Mouse (Mus musculus) adrenal gland, postnatal 10 days (tissue): ENCODE results near the gene Egln3. TPM values are rescaled to one million over a fixed set of nuclear protein-coding genes. Genes with fewer than 3 reads are reported as not detected.

Source experiments
- DNase-seq: peaks from one replicate; pipeline ENCODE4 v3.0.0; 2021; ENCODE audit warnings: mixed read lengths
- total RNA-seq, 2 experiments: library from RNA; stranded (reverse); gene quantifications; 2 replicates each; pipeline ENCODE4 v1.2.3; 2021

Egln3 gene
- total RNA-seq, 2 experiments from 2014 or later: 6.1 to 7.3 TPM

- DNase-seq: peak; percentile 35
These were observed 650 bp downstream of the Egln3 start for GRCm38 (mm10) chr12:54202765-54203655.

GRCm38 (mm10) chr12:54202276-54202675 is 1.4 kb downstream of the Egln3 start:
- no peak for DNase-seq

- no peak for DNase-seq
These were observed 2.8 kb downstream of the Egln3 start for GRCm38 (mm10) chr12:54200856-54201255.

DNA sequence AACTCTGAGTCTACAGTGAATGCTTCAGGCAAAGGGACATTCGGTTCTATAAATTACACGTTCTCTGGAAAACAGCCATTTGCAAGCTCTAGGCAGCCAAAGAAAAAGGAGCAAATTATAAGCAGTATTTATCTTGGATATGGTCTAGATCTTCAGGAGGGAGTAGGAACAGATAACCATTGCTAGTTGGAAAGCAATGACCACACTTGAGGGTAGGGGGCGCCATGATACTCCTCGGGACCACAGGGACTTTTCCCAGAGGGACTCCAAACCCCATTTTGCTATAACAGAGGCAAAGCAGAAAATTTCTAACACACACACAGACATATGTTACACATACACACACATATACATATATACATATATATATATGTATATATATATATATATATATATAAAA is 3.5 kb downstream of the Egln3 start:
- DNase-seq: peak; percentile 37

- DNase-seq: peak; percentile 34
These were observed 5.3 kb downstream of the Egln3 start for GRCm38 (mm10) chr12:54198282-54198918.

- no peak for DNase-seq
These were observed 5.8 kb downstream of the Egln3 start for GRCm38 (mm10) chr12:54197849-54198248.

GRCm38 (mm10) chr12:54197301-54197782 is 6.3 kb downstream of the Egln3 start:
- DNase-seq: no peak

GRCm38 (mm10) chr12:54196881-54197280 is 6.8 kb downstream of the Egln3 start:
- no peak for DNase-seq

DNA sequence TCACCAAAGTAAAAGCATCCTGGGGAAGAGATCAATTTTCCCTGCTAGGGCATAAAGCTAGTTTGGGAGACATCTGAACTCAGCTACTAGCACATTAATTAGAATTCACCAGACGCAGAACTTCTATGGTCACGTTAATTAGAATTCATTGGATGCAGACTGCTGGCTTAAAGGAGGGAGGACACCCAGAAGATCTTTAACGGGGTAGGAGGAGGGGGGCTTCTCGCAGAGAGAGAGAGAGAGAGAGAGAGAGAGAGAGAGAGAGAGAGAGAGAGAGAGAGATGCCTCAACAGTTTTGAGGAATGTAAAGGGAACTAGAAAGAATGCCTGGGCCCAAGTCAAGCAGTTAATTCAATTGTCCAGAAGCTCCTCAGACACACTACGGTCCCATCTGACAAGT is 9.5 kb downstream of the Egln3 start:
- DNase-seq: no peak

DNA sequence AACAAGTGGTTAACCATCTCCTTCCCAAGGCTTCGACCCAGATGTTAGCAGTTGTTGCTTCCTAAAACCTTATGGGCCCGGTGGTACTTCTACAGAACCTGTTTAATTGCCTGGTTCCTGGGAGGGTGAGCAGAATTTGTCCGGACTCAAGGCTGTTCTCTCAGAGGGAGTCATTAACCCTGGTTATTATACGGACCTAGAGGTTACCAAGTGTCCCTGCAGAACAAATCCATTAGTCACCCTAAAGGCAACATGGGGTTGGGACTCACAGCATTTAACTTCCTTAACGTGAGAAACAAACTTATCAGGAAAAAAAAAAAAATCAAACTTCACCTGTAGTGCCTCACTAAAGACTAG is 11.4 kb downstream of the Egln3 start:
- no peak for DNase-seq

GRCm38 (mm10) chr12:54191608-54192304 is 11.9 kb downstream of the Egln3 start:
- DNase-seq: peak; percentile 94

- DNase-seq: peak; percentile 45
These were observed 12.5 kb downstream of the Egln3 start for GRCm38 (mm10) chr12:54191181-54191580.

DNA sequence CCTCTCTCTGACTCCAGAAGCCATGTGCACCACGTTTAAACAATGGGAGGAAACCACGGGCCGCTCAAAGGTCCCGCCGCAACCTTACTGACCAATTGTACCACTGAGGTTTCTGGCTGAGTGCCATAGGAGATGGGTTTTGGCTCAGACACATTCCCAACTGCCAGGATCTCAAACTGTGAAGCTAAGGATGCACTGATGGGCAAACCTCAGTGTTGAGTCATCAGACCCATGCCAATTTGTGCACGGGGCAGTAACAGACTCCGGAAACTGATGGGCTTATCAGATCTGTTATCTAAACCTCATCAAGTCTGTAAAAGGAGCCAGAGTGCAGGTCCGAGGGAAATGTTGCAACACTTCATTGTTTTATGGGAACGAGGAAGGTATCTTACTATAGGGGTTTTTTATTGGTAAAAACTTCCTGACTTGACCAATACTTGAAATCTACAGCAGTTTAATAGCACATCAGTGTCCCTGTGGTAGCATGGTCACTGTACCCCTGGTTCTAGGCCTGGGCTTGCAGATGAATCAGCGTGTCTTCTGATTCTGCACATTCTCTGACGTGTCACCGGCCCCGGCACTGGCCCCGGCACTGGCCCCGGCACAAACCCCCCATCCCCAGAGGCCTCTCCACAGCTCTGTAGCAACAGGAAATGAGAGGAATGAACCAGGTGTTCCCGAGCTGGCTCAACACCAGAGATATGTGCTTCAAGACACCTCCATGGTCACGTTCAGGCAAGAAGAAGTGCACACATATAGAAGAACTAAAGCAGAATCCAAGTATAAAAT is 15.7 kb downstream of the Egln3 start:
- peak; percentile 36 for DNase-seq

GRCm38 (mm10) chr12:54186926-54187623 is 16.6 kb downstream of the Egln3 start:
- DNase-seq: no peak

DNA sequence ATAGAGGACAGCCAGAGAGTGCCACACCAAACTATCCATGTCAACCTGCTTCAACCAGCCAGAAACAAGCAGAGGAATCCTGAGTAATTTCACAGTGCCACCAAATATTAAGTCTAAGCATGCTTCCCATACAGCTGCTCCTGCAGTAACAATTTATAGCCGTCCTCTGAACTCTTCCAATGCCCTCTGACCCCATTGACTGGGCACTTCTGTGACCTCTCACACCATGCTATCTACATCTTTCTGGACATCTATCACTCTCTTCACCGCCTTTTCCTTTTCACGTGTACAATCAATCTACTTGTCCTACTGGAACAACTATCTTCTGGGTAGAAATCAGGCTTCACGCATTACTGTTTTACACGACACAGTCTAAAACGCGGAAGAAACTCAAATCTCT is 19.4 kb downstream of the Egln3 start:
- no peak for DNase-seq

DNA sequence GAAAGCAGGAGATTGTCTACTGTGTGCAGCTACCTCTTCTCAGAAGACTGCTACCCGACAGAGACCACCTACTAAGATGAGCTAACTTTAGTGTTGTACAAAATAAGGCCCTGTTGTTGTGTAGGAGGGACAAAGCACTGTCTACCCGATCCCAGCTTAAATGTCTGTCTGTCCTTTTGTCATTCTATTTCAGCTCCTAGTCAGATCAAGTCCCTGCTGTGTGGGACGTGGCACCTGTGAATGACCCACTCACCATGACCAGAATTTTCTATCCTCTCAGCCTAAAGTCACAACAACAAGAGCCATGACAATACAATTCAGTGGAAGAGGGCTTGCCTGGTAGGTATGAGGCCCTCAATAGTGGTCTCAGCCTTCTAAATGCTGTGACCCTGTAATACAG is 25.3 kb downstream of the Egln3 start:
- no peak for DNase-seq

DNA sequence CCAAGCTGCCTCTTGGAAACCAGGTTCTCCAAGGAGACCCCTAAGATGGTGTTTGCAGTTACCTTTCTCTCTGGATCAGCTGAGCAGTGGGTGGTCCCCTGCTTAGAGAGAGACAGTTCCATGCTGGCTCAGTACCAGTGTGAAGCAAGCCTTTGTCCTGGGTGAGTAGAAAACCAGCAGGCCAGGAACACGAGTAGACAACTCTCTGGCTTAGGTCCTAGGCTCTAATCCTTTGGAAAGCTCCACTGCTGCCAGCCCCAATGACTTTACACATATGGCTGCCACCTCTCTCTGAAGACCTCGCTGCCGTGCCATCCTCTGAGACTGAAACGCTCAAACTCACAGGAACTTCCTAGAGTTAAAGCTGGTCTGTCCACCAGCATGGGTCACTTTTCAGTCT is 34.9 kb downstream of the Egln3 start:
- no peak for DNase-seq

DNA sequence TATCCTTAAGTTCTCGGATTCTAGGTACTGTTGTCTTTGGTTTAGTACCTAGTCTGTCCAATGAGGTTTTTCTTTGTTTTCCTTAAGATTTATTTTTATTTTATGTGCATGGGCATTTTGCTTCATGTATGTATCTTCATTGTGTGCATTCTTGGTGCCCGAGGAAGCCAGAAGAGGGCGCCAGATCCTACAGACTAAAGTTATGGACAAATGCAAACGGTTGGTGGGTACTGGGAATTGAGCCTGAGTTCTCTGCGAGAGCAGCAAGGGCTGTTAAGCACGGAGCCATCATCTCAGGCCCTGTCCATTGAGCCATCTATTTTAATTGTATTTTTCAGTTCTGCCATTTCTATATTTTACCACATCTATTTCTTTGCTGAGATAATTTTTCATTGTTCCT is 35.9 kb downstream of the Egln3 start:
- DNase-seq: no peak

- DNase-seq: no peak
These were observed 39.0 kb downstream of the Egln3 start for GRCm38 (mm10) chr12:54164724-54165050.

- no peak for DNase-seq
These were observed 39.5 kb downstream of the Egln3 start for GRCm38 (mm10) chr12:54164040-54164723.

GRCm38 (mm10) chr12:54163166-54163565 is 40.5 kb downstream of the Egln3 start:
- no peak for DNase-seq
